Mouse (Mus musculus): ENCODE data around the gene Wdr38.
"Not testable (repeated sequence)": the region's sequence is repeated elsewhere in the genome, so short reads cannot be mapped to it uniquely, and the experiment has no call there.

Gene Wdr38

DNA sequence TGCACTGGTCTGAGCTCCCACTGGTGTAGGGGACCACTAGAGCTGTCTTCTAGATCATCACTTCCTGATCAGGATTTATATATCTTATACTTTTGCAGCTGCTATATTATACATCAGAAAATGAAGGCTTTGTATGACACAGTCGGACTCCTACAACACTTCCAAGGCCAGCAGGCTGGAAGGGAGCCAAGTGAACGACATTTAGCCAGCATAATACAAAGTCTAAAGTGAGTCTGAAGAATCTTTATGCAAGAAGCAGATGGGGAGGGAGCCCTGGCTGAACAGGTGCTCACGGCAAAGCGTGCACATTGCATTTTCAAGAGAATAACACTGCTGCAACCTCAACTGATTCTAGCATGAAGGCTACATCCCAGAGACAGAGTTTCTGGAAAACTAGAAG lies 4.8 kb upstream of the Wdr38 start:
- DNase-seq (ENCODE audit: low spot score in 2 of 2), result no peak

DNA sequence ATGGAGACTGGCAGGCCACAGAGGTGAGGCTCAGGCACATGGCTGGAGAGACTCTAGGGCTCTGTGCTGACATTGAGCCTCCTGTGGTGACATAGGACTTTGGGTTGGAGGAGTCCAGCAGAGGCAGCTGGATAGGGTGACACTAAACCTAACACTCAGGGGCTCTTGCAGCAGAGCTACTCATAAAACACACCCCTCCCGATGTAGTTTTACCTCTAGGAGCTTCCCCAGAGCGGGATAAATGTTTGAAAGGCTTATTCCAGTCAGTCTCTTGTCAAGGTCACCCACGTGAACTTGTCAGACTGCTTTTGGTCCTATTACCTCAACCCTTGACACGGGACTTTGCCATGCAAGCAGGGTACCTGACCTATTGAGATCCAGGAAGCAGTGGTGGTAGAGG lies 2.1 kb downstream of the Wdr38 start:
- DNase-seq (ENCODE audit: low spot score in 2 of 2), result no peak

DNA sequence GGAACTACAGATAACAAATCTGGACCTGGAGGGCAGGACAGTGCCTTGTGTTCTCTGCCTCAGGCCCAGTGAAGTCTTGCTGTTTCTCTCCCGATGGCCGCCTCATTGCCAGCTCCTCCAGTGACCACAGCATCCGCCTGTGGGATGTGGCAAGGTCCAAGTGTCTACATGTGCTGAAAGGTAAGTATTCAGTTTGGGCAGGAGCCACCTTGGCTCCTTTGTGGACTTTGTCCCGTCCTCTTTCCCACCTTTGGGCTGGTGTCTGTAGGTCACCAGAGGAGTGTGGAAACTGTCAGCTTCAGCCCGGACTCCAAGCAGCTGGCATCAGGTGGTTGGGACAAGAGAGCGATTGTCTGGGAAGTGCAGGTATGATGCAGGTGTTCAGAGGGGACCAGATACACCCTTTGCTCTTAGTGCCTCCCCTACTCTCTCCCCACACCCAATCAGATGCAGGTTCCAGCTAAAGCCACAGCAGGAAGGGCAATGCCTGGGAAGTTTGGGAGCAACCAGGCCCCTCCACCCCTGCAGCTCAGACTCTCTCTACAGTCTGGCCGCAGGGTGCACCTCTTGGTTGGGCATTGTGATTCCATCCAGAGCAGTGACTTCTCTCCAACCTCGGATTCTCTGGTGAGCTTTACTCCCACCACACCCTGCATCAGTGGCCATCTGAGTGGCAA lies 2.8 kb downstream of the Wdr38 start:
- DNase-seq (ENCODE audit: low spot score in 2 of 2), result no peak

- no peak for DNase-seq (ENCODE audit: low spot score in 2 of 2)
Observed at GRCm38 (mm10) chr2:39000587-39000919, 3.3 kb downstream of the Wdr38 start.

- no peak for DNase-seq (ENCODE audit: low spot score in 2 of 2)
Observed at GRCm38 (mm10) chr2:39001866-39002265, 4.6 kb downstream of the Wdr38 start.

DNA sequence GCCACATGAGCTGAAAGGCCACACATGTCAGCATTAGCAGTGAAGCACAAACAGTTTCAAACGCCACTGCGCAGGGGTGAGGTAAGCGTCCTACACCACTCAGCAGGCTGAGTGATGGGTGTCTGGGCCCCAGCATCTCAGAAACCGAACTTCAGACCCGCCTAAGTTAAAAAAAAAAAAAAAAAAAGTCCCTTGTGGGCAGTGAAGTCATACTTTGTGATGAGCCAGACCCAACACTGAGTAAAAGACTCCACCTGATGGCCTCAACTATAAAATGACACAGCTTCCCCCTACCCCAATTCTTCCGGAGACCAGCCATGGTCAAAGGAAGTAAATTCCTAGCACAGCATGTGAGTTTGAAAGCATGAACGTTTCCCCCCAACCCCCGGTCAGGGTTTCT lies 5.8 kb downstream of the Wdr38 start:
- DNase-seq (ENCODE audit: low spot score in 2 of 2), result no peak

- no peak for DNase-seq (ENCODE audit: low spot score in 2 of 2)
Observed at GRCm38 (mm10) chr2:39003512-39003911, 6.2 kb downstream of the Wdr38 start.

- no peak for DNase-seq (ENCODE audit: low spot score in 2 of 2)
Observed at GRCm38 (mm10) chr2:39004372-39004771, 7.1 kb downstream of the Wdr38 start.

- DNase-seq (ENCODE audit: low spot score in 2 of 2), result peak; percentile 84 to 89
Observed at GRCm38 (mm10) chr2:39004880-39005435, 7.7 kb downstream of the Wdr38 start, which contains the start of gene Arpc5l. Gene Arpc5l, plus strand, starts transcription at chr2:39005348.

GRCm38 (mm10) chr2:39005574-39006079 lies 8.4 kb downstream of the Wdr38 start, which contains the start of gene Rpl35:
Gene Rpl35, minus strand, starts transcription at chr2:39005624.
- no peak for DNase-seq (ENCODE audit: low spot score in 2 of 2)

DNA sequence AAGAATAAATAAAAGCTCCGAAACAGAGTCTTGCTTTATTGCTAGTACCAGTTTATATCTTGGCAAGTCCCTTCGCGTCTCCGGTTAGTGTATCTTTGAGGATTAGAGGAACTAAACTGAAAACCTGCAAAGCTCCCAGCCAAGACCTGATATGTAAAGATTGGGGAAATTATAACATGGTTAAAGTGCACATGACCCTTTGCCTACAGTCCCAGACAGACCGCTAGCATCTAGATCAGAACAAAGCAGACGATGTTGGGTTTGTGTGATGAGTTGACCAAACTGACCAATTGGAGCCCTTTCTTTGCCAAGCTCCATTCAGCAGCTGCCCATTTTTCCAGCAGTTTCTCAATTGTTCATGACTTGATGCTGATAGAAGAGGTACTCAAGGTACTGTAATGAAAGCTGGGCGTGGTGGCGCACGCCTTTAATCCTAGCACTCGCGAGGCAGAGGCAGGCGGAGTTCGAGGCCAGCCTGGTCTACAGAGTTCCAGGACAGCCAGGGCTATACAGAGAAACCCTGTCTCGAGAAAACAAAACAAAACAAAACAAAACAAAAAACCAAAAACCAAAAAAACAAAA lies 9.0 kb downstream of the Wdr38 start:
- DNase-seq (ENCODE audit: low spot score in 2 of 2), result no peak

- DNase-seq (ENCODE audit: low spot score in 2 of 2), result peak; percentile 88 to 92
Observed at GRCm38 (mm10) chr2:39007865-39008264, 10.6 kb downstream of the Wdr38 start.

GRCm38 (mm10) chr2:39008350-39008851 lies 11.1 kb downstream of the Wdr38 start:
- DNase-seq (ENCODE audit: low spot score in 2 of 2), result peak in 1 of 2 experiments; percentile 58

GRCm38 (mm10) chr2:39008954-39009365 lies 11.7 kb downstream of the Wdr38 start:
- peak in 1 of 2 experiments; percentile 74 for DNase-seq (ENCODE audit: low spot score in 2 of 2)

- not testable (repeated sequence) for DNase-seq (ENCODE audit: low spot score in 2 of 2)
Observed at GRCm38 (mm10) chr2:39010144-39010543, 12.9 kb downstream of the Wdr38 start.

DNA sequence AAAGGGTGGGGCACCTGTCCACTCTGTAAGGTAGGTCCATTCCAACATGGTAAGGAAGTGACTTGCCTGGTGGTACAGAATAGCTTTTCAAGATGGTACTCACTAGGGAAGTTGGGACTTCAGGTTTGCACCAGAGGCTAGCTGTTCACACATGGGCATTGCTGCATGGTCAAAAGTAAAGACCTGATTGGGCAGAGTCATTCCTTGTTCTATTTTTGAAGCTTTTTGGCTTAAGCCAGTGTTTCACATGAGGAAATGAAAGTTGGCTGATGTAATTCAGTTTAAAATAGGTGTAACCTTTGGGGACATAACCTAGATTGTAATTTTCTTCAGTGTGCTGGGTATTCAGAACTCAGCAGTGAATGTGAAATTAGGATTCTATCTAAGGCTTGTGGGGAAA lies 14.0 kb downstream of the Wdr38 start:
- DNase-seq (ENCODE audit: low spot score in 2 of 2), result no peak

DNA sequence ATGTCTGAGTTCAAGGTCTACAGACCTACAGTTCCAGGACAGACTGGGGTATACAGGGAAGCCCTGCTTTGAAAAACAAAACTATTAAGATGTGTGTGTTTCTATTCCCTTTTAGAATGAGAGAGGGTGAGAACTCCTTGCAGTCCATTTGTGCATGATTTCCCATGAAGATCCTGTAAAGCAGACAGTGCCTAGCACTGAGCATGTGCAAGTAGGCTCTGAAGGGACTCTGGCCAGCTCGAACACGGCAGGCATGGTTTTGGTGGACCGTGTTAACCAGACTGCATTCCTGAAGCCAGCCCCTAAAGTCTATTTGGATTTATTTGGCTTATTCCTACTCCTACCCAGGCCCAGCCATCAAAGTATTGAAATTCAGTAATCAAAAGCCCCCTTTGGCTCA lies 14.7 kb downstream of the Wdr38 start:
- no peak for DNase-seq (ENCODE audit: low spot score in 2 of 2)

DNA sequence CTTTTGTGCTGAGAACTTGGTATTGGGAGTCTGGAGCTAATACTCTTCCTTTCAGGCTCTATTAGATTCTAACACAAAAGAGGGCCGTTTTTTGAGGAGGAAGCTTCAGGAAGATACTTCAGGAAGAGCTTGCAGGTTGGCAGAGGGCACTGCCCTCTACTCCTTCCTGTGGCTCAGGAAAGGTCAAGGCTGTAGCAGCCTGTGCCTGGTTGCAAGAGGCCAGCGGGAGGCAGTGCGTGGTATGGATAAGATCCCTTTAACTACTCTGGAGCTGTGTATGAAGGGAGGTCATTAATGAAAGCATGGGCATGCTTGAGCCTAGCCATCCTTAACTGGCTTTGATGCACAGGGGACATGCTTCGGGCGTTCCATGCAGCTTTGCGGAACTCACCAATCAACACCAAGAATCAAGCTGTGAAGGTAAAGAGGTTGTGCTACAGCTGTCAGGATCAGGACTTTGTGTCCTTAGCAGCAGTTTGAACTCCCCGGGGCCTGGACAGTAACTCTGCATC lies 15.5 kb downstream of the Wdr38 start:
- DNase-seq (ENCODE audit: low spot score in 2 of 2), result no peak

DNA sequence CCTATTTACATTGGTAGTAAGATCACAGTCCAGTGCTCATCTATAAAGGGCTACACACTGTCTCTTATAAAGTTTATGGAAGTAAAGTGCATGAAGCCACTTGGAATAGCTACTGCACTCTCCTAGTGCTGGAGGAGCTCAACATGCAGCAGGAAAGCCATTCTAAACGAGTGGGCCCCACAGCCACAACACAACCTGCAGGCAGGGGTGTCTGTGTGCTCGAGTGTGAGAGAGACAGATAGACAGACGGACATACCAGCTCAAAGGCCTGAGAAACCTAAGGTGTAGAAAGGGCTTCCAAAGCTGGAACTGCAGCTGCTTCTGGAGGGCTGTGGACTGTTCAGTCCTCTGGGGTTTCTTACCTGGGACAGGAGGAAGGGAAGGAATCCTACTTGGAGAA lies 19.3 kb downstream of the Wdr38 start:
- DNase-seq (ENCODE audit: low spot score in 2 of 2), result no peak

- DNase-seq (ENCODE audit: low spot score in 2 of 2), result no peak
Observed at GRCm38 (mm10) chr2:39020004-39020403, 22.7 kb downstream of the Wdr38 start.

GRCm38 (mm10) chr2:39031611-39032010 lies 34.3 kb downstream of the Wdr38 start:
- no peak for DNase-seq (ENCODE audit: low spot score in 2 of 2)

DNA sequence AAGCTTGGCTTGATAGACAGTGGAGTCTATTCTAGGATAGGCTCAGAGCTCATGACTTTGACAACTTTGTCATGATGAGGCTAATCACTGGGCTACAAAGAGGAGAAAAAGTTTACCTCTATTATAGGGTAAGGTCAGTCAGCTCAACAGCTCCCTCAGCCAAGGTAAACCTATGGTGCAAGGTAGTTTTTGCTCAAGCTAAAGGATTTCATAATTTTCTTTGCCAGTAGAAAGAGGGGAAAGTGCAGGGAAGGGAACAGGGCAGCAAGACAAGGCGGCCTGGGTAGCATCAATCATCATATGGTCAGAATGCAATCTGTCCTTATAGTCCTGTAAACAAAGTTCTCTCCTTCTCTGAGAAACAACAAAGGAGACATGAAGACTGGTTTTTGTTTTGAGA lies 42.9 kb downstream of the Wdr38 start:
- DNase-seq (ENCODE audit: low spot score in 2 of 2), result no peak

DNA sequence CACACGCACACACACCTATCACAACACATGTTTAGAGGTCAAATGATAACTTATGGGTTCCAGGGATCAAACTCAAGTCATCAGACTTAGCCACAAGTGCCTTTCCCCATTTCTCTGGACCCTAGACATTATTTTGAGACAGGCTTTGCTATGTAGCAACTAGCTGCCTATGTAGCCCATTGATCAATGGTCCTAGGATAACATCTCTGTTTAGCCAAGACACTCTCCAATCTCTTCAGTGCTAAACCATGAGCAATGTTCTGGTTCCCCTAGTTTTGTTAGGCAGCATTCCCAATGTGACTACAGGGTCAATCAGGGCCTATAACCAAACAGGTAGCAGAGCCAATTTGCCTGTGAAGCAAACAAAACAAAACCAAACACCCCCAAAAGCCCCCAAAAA lies 51.2 kb downstream of the Wdr38 start:
- DNase-seq (ENCODE audit: low spot score in 2 of 2), result no peak

Measured in frontal cortex, postnatal 10 days (tissue).